Mouse (Mus musculus) neutrophil, adult 59 days (primary cell): ENCODE results near the gene Atp1b3. TPM values are rescaled to one million over a fixed set of nuclear protein-coding genes. Genes with fewer than 3 reads are reported as not detected.

Source experiments
- total RNA-seq, 2 experiments: library from RNA; stranded (reverse); gene quantifications; 1 replicate in 1 of 2; 2 replicates in 1 of 2; pipeline ENCODE4 v1.2.4; 2023

Gene Atp1b3
- 100 to 1,000 TPM; 123 to 129 TPM for total RNA-seq

DNA sequence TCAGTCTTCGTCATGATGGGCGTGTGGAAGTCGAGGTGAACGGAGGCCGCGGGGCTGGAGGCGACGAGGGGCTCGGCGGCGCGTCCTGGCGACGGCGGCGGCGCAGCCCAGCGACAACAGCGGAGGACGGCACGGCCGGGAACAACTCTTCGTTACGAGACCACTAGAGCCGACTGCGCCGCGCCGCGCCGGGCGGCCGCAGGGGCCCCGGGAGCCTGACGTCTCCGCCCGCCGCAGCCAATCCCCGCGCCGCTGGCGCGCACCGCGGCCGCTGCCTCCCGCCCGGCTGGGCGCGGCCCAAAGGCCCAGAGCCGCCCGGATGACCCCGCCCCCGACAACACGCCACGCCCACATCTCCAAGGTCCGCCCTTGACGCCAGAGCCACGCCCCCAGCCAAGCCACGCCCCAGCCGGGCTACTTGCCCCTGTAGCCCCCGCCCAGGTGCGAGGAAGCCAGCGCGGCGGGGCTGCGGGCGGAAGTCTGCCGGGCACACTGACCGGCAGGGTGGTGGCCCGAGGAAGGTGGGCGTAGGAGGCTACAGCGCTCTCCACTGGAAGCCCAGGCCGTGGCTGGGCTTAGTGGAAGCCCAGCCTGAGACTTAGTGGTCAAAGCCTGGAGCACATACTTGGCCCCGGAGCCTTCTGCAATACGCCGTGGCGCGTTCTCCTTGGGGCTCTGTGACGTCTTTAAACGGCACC, at the start of gene Atp1b3:
TSS of gene Atp1b3 (minus strand) at position 302 of the 698 bp plus-strand sequence.

Other genes starting within 250 kb of the Atp1b3 start
- gene Gk5, start 245.1 kb downstream of the Atp1b3 start, total RNA-seq, result 10 to 100 TPM; 12.5 to 15.2 TPM
- 10 to 100 TPM; 13.3 to 15.7 TPM for gene Tfdp2, start 168.2 kb downstream of the Atp1b3 start, total RNA-seq
- 10 to 100 TPM; 26.5 to 30.0 TPM for gene Rnf7, start 114.2 kb upstream of the Atp1b3 start, total RNA-seq
- not detected for gene Gm28729, start 160.8 kb upstream of the Atp1b3 start, total RNA-seq